Mouse (Mus musculus) MEL (cell line): ENCODE measurements at regions not wholly inside any gene's neighbourhood (a gene's known extent, or its start where the extent isn't known, plus 50 kb on each side); places are given as distances from the start of the nearest gene placed in this dataset.
A peak's percentile ranks its signal among the peaks of the same experiment; 100 is the strongest.

Source experiments
- CTCF ChIP-seq, 3 experiments: IDR thresholded peaks in 2 of 3; conservative IDR thresholded peaks in 1 of 3; 2 replicates each; pipeline ENCODE4 v1.5.1; 2011 to 2012; ENCODE audit warnings: low read length in 3 of 3, low read depth in 2 of 3, mild to moderate bottlenecking in 2 of 3, improper control_type of control experiment in 1 of 3, inconsistent platforms in 1 of 3, mixed read lengths in 1 of 3, moderate library complexity in 1 of 3; ENCODE audit not compliant: control insufficient read depth in 1 of 3, insufficient read depth in 1 of 3, poor library complexity in 1 of 3, severe bottlenecking in 1 of 3
- EP300 ChIP-seq, 2 experiments: IDR thresholded peaks; 2 replicates each; pipeline ENCODE4 v1.6.1; 2011; ENCODE audit warnings: improper control_type of control experiment in 2 of 2, low read length in 2 of 2, low read depth in 1 of 2, mild to moderate bottlenecking in 1 of 2
- POLR2A ChIP-seq, 2 experiments: IDR thresholded peaks; 2 replicates each; pipeline ENCODE4 v1.6.1; 2011 to 2012; ENCODE audit warnings: low read length in 2 of 2, mild to moderate bottlenecking in 2 of 2, control low read depth in 1 of 2, improper control_type of control experiment in 1 of 2, low read depth in 1 of 2, moderate library complexity in 1 of 2; ENCODE audit not compliant: control insufficient read depth in 1 of 2, insufficient read depth in 1 of 2, poor library complexity in 1 of 2
- RAD21 ChIP-seq: IDR thresholded peaks from 2 replicates; pipeline ENCODE4 v1.6.1; 2011; ENCODE audit warnings: mild to moderate bottlenecking, low read depth, low read length, improper control_type of control experiment
- TAL1 ChIP-seq: IDR thresholded peaks from 2 replicates; pipeline ENCODE4 v1.6.1; 2012; ENCODE audit warnings: mild to moderate bottlenecking, inconsistent platforms, low read length, moderate library complexity, mixed read lengths
- USF1 ChIP-seq: IDR thresholded peaks from 2 replicates; pipeline ENCODE4 v1.6.1; 2014; ENCODE audit warnings: low read depth, mild to moderate bottlenecking, inconsistent platforms, low read length, improper control_type of control experiment, moderate library complexity

- TF ChIP-seq CTCF (IDR thresholded peaks at IDR 0.05 in 2 of 3, conservative IDR thresholded peaks at IDR 0.05 in 1 of 3; ENCODE audit: control insufficient read depth in 1 of 3, insufficient read depth in 1 of 3, low read depth in 2 of 3, low read length in 3 of 3, poor library complexity in 1 of 3, severe bottlenecking in 1 of 3) (no peak), RAD21 (no peak), EP300 (IDR thresholded peaks at IDR 0.05; ENCODE audit: low read depth in 1 of 2, low read length in 2 of 2) (peak in 1 of 2 experiments; percentile 46; a peak in 1 of 4 replicates), POLR2A (IDR thresholded peaks at IDR 0.05; ENCODE audit: control insufficient read depth in 1 of 2, insufficient read depth in 1 of 2, low read depth in 1 of 2, low read length in 2 of 2, poor library complexity in 1 of 2) (no peak), USF1 (no peak), TAL1 (peak; percentile 42; the same call in 1 of the 2 replicates)
Measured at GRCm38 (mm10) chr13:37675718-37676117, 102.5 kb upstream of the Rreb1 start.
